Mouse (Mus musculus) heart, postnatal 25 days (tissue): ENCODE data around the gene Hnrnpll. TPM values are rescaled to one million over a fixed set of nuclear protein-coding genes. Genes with fewer than 3 reads are reported as not detected.
"Not testable (repeated sequence)": the region's sequence is repeated elsewhere in the genome, so short reads cannot be mapped to it uniquely, and the experiment has no call there.

ENCODE experiments used
- DNase-seq: peaks from one replicate; pipeline ENCODE4 v3.0.0; 2022; ENCODE audit warnings: low spot score
- intact Hi-C: fragments of 180-260 bp; cut with DNase I; formaldehyde crosslinking; loops from one replicate; pipeline ENCODE4 v1.15.1; 2025
- total RNA-seq, 2 experiments: library from RNA; stranded (reverse); gene quantifications; 2 replicates each; pipeline ENCODE4 v1.2.3; 2021

The Hnrnpll gene
- total RNA-seq, 2 experiments from 2014 or later: 21.0 to 22.3 TPM

DNA sequence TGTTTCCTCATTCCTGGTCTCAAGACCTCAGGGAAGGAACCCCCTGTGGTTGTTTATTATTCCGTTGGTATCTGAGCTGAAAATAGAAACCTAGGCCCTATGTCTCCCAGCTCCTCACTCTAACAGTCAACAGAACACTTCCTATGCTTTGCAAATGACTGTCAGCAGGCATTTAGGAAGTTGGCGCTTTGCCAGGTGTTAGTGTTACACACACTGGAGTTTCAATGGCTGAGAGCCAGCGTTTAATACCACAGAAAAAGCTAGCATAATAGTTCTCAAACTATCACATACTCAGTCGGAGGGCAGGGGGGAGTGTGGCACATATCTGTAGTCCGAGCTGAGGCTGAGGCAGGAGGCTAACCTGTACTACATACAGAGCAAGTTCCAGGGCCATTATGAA lies 53.3 kb downstream of the Hnrnpll start:
- intact Hi-C loops: loop anchor here (5.0 to 10.0 kb wide), 2 partner anchors 112 to 344 kb away; partner anchors contain the start of gene Atl2
- DNase-seq: no peak

DNA sequence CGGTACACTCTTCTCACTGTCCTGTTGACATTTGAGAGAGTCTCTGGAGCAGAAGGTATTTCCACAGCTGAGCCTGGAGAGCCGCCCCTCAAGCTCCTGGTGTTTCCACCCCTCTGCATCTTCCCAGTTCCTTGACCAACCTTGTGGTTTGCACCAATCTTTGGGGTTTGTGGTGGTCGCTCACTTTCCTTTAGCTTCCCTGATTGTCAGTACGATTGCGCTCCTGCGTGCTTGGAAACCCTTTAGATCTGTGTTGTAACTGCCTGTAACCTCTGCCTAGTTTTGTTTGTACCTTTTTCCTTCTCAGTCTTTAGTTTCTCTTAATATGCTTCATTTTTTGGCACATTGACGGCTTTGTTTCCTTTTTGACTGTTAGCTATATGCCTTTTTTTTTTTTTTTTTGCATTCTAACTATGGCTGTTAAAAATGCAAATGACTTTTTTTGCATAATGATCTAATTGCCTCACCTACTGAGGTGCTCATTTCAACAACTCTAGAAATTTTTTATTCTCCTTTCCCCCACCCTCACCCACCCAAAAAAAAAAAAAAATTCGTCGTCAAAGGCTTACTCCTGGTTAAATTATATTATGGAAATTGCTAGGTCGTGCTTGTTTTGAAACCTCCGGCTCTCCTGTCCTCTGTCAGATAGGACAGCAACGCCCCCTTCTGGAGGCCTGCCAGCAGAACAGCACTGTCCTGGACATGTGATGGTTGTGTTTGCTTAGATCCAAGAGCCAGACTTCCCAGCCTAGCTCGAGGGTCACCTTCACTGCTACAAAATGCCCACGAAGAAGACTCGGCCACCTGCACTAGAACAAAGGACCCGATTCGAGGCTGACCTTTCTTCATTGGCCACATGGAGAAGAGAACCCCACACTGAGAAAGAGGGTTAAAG lies 57.5 kb downstream of the Hnrnpll start:
- intact Hi-C loops: loop anchor here (5.0 to 10.0 kb wide), 3 partner anchors 107 to 340 kb away; partner anchors contain the start of gene Atl2
- peak; percentile 27 for DNase-seq

DNA sequence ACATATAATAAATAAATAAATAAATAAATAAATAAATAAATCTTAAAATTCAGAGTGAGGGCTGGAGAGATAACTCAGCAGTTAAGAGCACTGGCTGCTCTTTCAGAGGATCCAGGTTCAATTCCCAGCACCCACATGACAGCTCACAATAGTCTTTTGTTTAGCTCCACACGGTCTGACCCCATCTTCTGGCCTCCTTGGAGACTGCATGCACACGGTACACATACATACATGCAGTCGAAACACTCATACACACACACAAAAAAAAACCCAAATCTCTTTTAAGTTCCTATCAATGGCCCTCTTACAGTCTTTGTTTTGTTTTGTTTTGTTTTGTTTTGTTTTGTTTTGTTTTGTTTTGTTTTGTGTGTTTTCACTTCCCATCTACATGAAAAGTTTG lies 58.3 kb downstream of the Hnrnpll start:
- intact Hi-C loops: loop anchor here (5.0 to 10.0 kb wide), 2 partner anchors 142 to 339 kb away; no protein-coding TSS in a partner anchor
- DNase-seq: not testable (repeated sequence)

DNA sequence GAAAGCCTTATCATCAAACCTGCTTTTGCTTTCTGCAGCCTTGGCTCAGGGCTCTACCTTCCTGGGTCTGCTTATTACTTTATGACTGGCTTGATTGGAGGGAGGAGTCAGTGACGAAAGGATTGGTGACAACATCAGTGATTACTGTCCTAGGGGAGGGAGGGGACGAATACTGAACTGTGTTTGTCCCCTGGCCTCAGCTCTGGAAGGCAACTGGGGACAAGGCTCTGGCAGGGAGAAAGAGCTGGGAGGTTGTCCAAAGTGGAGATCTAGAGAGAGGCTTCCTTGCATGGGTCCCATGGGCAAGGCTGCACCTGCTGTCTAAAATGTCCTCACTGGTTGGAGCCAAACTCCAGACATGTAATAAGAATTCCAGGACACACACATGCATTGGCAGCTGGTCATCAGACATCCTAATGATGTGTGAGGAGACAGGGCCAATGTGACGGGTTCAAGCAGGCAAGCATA lies 59.7 kb downstream of the Hnrnpll start:
- peak; percentile 24 for DNase-seq
- intact Hi-C loops: loop anchor here (5.0 to 10.0 kb wide), 2 partner anchors 140 to 338 kb away; no protein-coding TSS in a partner anchor

DNA sequence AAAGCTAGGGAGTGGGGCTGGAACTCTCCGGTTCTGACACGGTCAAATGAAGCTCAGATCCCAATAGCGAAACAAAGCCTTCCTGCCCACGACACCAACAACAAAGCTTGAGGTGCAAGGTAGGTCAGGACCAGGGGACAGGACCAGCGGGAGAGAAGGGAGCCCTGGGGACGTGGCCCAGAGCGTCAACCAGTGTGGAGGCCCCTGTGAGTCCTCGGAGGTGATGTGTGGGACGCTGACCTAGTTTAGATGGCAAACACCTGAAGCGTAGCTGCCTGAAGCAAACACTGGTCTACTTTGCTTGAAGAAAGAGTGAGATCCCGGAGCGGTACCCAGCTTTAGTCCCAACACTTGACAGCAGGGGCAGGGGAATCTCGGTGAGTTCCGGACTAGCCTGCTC lies 62.5 kb downstream of the Hnrnpll start:
- DNase-seq: no peak
- intact Hi-C loops: loop anchor here (5.0 to 10.0 kb wide), 2 partner anchors 137 to 335 kb away; no protein-coding TSS in a partner anchor

DNA sequence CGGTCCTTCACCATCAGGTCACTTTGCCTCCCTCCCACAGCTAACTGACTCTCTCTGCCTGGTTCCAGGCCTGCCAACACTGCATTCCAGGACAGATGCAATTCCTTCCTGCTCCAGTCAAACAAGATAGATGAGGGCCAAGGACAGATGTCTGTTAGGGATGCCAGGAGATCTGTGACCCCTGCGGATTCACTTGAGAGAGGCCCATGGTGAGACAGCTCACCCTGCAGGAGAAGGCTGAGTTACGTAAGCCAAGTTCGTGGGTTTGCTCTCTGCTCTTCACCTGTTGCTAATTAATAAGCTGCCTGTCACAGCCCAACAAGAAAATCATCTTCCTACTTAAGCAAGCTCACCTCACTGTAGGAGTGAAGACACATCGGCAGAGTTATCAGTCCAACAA lies 63.1 kb downstream of the Hnrnpll start:
- intact Hi-C loops: no loop called here
- DNase-seq: no peak

DNA sequence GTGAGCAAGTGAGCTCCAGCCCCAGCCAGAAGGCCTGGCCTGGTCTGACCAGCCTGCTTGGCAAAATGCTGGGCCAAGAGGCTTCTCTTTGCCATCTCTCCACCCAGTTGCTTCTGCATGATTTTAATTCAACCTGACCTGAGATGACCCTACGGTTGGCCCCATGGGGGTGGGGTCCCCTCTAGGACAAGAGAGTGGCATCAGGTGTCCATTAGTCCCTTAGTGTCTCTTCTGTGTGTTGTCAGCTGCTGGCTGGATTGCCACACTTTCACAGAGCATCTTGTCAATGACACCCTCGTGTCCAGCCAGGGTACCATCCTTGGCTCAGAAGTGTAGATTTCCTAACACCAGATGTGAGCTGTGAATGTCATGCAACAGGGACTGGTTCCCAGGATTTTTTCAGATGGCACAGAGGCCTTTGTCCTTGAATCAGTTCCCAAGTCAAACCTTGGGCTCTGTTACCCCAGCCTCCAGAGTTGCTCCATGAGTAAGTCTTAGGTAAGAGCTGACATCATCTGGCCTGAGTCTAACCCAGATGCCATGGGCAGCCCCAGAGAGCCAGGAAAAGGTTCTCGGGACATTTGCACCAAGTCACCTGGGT lies 66.9 kb downstream of the Hnrnpll start:
- intact Hi-C loops: no loop called here
- peak; percentile 22 for DNase-seq

DNA sequence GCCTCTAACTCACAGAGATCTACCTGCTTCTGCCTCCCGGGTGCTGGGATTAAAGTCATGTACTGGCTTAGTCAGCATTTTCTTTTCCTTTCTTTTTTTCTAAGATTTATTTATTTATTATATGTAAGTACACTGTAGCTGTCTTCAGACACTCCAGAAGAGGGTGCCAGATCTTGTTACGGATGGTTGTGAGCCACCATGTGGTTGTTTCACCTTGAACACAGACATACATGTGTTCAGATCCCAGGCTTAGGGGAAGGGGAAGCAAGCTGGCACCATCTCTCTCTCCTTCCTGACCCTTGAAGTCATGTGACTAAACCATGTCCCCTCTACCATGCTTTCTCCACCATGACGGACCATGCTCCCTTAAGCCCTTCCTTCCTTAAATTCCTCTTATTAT lies 70.0 kb downstream of the Hnrnpll start:
- no peak for DNase-seq
- intact Hi-C loops: no loop called here

DNA sequence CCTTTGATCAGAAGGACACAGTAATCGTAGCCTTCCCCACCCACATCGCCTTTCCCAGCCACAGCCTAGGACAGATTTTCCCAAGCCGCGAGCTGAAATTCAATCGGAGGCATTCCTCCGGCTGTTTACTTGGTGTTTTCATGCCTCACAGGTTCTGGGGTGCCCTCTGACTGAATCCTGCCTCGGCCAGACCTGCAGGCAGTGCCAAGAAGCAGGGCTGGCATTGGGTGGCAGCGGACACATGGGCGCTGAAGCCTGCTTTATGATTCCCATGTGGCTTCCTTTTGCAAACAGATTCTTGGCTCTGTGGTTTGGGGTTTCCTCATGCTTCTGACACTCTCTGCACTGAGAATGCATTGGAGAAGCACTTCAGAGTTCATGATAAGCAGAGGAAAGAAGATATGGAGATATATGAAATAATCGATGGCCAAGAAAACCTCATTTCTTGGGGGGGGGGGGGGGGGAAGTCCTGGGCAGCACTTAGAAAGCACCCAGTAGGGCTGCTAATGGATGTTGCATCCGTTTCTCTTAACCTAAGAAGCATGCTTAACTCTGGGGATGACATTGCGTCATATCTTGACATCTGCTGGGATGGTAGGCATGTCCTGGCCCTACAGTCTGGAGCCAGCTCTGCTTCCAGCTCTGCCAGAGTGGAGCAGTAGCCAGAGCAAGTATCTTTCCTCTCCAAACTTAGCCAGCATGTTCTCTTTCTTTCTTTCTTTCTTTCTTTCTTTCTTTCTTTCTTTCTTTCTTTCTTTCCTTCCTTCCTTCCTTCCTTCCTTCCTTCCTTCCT lies 70.8 kb downstream of the Hnrnpll start:
- intact Hi-C loops: no loop called here
- DNase-seq: no peak

DNA sequence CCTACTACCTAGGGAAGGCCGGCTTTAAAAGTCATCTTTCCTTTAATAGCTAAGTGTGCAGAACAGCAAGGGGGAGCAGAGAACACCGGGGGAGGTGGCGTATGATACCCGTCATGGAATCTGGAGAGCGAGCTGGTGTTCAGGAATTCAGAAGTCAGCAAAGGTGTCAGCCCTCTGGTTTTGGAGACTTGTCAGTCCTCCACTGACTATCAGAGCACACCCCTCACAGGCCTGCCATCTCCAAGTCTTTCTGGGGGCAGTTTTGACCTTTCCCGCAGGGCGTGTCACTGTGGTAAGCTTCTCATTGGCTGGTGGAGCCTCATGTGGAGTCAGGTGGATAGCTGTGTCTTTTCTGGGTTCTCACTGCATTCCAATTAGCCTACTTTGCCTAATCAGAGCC lies 72.0 kb downstream of the Hnrnpll start:
- intact Hi-C loops: no loop called here
- no peak for DNase-seq

DNA sequence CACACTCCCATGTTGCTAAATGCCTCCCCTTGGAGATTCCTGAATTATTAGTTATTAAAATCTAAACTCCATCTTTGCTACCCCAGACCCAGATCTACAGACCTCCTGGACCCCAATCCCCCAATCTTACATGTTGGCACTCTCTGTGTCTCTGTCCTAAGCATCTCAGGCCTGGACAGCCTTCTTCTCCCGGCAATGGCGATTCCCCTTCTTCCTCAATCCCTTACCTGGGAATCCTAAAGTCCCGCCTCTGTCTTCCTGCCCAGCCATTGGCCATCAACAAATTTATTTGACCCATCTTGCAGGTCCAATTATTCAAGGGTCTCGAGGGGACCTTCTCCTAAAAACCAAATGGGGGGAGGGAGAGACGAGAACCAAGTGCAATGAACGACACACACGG lies 77.7 kb downstream of the Hnrnpll start:
- intact Hi-C loops: no loop called here
- no peak for DNase-seq

DNA sequence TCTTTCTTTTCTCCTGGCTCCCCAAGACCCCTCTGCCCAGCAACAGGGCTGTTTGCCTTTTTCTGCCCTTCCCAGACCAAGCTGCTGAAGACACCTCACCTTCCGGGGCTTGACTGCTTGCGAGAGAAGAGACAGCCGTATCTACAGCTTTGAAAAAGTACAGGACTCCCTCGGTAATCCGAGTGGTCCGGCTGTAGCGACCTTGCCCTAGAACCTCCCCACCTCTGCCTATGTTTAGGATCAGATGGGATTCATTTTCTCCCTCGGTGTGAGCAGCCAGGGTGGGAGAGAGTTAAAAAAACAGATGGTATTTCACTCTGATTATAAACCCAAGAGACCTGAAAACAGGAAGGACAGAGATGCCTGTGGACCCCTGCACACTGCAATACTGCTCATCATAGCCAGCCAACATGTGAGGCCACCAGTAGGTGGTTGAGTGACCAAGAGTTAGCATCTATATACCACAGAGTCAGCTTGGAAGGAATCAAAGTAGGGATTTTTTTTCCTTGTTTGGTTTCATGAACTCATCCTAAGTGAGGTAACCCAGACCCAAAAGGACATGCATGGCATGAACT lies 79.1 kb downstream of the Hnrnpll start:
- intact Hi-C loops: no loop called here
- no peak for DNase-seq

DNA sequence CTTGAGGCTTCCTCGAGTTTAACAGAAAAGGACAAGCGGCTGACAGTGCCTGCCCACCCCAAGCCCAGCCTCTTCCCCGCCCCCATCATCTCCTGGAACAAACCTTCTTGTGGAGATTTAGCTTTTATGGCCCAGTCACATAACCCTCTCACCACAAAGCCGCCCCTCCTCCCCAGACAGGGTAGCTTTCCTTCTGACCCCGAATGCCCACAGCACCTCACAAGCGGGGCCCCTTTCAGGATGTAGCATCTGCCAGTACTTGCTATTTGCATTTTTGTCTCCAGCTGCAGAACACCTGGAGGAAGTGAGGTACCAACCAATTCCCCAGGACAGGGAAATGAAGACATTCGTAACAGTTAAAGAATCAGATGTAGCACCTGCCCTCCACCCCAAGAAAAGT lies 79.6 kb downstream of the Hnrnpll start:
- intact Hi-C loops: no loop called here
- no peak for DNase-seq

DNA sequence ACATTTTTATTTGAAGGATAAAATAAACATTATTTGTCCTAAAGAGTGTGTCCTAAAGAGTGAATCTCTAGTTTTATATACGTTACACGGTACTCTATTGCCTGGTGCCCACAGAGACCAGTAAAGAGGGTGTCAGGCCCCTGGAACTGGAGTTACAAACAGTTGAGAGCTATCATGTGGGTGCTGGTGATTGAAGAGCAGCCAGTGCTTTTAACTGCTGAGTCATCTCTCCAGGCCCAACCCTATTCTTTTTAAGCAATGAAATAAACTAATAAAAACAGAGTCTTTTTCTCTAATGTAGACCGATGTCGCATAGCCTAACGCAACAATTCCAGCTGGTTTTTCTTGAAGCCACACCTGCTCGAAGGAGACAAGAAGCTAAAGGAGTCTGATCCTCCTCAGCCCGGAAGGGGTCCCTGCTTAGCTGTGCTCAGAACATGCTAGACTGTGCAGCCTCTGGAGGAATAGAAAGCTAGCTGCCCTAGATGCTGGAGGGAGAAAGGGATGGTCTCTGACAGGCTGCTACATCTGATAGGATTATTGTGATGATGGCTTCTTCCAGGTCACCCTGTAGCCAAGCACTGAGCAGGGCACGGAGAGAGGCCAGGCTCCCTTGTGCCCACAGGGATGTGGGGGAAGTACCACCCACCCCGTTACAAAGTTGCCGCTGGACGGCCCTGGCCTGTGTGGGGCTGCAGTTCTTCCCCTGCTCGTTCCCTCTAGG lies 80.2 kb downstream of the Hnrnpll start:
- no peak for DNase-seq
- intact Hi-C loops: no loop called here

DNA sequence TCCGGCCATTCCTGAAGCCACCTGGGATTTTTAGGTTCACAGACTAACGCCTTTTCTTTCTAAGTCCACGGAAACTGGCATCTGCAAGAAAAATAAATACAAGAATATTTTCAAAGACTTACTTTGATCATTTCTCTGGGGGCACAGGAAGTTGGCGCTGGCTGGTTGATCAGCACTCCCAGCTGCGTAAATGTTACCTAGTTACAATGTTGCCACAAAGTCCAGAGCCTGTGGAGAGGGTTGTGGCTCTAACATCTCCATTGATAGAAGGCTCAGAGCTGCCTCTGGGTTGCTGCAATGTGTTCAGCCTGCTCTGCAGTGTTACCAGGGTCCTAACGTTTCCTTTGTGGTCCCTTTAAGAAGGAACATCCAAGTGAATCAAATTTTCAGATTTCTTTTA lies 80.8 kb downstream of the Hnrnpll start:
- intact Hi-C loops: no loop called here
- DNase-seq: no peak

DNA sequence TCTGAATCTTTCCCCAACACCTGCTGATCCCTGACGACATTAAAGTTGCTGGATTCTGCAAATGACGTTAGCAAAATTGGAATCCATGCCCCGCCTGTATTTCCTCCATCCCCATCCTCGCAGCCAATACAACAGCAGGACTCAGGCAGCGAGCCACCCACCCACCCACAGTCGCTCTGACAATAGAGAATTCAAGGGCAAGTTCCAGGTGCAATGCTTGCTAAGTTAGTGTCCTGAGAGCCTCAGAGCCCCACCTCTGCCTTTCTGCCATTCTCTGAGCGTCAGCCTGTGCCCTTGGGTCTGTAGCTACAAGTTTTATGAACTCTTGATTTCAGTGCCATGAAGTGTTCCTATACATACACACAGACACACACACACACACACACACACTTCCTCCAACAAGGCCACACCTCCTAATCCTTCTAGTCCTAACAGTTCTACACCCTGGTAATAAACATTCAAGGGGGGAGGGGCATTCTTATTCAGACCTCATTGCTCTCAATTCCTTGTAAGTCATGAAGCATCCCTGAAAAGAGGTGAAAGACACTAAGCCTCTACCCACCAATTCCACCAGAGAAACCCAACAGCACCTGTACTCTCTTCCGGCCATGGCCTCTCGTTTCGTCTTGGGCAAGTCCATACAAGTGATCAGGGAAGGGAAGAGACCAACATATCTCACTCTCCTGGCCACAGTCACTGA lies 81.6 kb downstream of the Hnrnpll start:
- no peak for DNase-seq
- intact Hi-C loops: no loop called here
